Mouse (Mus musculus) kidney, adult 2 months (tissue): ENCODE results near the gene Gm4969.

ENCODE experiments used
- CTCF ChIP-seq: fragments of 200-500 bp; conservative IDR thresholded peaks from 2 replicates; pipeline ENCODE4 v1.5.1; 2011; ENCODE audit warnings: low read depth, mild to moderate bottlenecking, control low read depth, low read length, moderate library complexity, mixed read lengths; ENCODE audit not compliant: insufficient read depth, insufficient read length
- POLR2A ChIP-seq: fragments of 200-500 bp; IDR thresholded peaks from one replicate; pipeline ENCODE4 v1.6.1; 2011; ENCODE audit warnings: low read depth, low read length, control low read depth

GRCm38 (mm10) chr7:19065896-19066295 lies 52.3 kb downstream of the Gm4969 start:
- TF ChIP-seq CTCF: no peak
- TF ChIP-seq POLR2A: no peak
